Mouse (Mus musculus) bone marrow macrophage, adult 2 months (primary cell): Measurements from ENCODE around the gene Kirrel.

ENCODE experiments used
- CTCF ChIP-seq: IDR thresholded peaks from 2 replicates; pipeline ENCODE4 v1.5.1; 2012; ENCODE audit warnings: low read depth, mild to moderate bottlenecking, low read length, moderate library complexity
- POLR2A ChIP-seq: IDR thresholded peaks from 2 replicates; pipeline ENCODE4 v1.6.1; 2012; ENCODE audit warnings: mild to moderate bottlenecking, low read depth, low read length, borderline replicate concordance

- no peak for TF ChIP-seq POLR2A
- TF ChIP-seq CTCF: no peak
Measured at GRCm38 (mm10) chr3:87112264-87112663, 62.3 kb downstream of the Kirrel start.
